Mouse (Mus musculus) mature B cell (primary cell): ENCODE measurements at regions not wholly inside any gene's neighbourhood (a gene's known extent, or its start where the extent isn't known, plus 50 kb on each side); places are given as distances from the start of the nearest gene placed in this dataset.
"Not testable (repeated sequence)": the region's sequence is repeated elsewhere in the genome, so short reads cannot be mapped to it uniquely, and the experiment has no call there.

ENCODE experiments used
- in situ Hi-C: fragments of 300-500 bp; cut with MboI; formaldehyde crosslinking; loops from 2 replicates; pipeline ENCODE4 v1.14.3; 2019

GRCm38 (mm10) chr3:78573299-78573698, 713.0 kb downstream of the Rapgef2 start:
- in situ Hi-C loops: no loop called here

- in situ Hi-C loops: not testable (repeated sequence)
Observed at GRCm38 (mm10) chr3:78564926-78565325, 721.4 kb downstream of the Rapgef2 start.
